Mouse (Mus musculus): Measurements from ENCODE around the gene Smc3. TPM values are rescaled to one million over a fixed set of nuclear protein-coding genes. Genes with fewer than 3 reads are reported as not detected.
"Not testable (repeated sequence)": the region's sequence is repeated elsewhere in the genome, so short reads cannot be mapped to it uniquely, and the experiment has no call there.

Gene Smc3
- polyA plus RNA-seq, 1 experiment, result 37.6 TPM

DNA sequence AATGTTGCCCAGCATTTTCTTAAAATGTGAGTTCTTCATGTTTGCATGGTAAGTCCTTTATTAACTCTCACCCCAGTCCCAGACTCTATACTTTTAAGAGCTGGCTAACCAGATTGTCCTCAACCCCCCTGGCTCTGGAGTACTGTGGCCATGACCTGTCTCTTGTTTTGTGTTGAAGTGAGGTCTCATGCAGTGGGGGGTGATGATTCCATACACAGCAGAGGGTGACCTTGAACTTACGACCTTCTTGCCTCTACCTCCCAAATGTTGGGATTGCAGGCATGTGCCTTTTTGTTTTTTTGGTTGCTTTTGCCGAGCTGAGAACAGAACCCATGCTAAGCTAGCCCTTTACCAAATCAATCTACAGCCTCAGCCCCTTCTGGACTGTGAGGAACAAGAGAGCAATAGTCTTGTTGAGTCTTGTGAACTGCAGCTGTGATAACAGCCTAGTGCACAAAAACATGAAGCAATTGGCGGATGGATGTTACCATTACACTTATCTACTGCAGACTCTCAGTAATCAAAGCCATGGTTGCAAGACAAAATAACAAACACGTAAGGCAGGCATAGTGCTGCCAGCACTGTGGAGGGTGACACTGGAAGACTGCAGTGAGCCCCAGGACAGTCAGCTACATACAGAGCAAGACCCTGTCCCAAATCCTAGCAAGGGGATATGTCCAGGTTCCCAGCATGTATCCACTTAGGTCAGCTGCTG, 24.7 kb upstream of the Smc3 start:
- no peak for DNase-seq (ENCODE audit: extremely low spot score in 1 of 2, low spot score in 1 of 2)

DNA sequence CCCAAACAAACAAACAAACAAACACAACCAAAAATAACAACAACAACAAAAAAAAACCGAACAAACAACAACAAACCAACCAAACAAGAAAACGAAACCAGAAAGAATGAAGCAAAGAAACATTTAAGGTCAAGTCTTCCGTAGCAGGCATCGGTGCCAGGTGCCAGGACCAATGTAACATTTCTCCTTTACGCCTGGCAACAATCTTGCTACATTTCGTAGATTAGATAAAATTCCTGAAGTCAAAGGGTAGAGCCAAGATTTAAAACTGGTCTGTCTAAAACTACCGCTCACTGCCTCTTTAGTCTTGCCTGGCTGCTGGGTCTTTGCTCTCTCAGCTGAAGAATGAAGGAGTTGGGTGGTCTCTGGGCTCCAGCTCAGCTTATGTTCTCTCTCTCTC, 24.1 kb upstream of the Smc3 start:
- no peak for DNase-seq (ENCODE audit: extremely low spot score in 1 of 2, low spot score in 1 of 2)

DNA sequence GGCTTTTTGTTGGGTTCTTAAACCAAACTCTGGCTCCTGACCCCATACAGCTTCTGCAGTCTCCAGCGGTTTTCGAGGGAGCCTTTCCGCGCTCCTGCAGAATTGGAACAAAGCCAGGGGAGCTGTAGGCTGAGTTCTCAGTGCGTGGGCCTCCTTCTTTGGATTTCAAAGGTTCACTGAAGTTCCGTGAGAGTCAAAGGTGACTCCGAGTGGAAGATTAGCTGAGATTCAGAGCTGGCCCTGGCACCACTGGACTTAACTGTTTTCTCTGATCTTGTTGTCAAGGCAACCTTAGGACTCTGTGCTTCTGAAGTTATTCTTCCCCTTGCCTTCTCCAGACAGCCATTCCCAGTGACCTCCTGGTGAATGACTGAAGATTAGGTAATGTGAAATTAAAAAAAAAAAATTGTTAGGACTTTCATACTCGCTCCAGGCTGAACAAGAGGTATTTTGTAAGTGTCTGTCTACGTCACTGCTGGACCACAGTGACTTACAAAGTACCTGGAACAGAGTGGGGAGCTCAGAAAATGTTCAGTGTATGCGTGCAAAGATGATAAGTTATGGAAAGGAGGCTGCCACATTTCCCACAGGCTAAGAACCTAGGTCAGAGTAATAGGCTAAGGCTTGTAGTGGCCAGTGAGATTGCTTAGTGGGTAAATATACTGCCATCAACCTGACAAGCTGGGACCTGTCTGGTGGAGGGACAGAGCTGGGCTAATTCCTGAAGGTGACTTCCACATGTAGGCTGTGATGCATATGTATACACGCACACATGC, 23.0 kb upstream of the Smc3 start:
- DNase-seq (ENCODE audit: extremely low spot score in 1 of 2, low spot score in 1 of 2), result no peak

DNA sequence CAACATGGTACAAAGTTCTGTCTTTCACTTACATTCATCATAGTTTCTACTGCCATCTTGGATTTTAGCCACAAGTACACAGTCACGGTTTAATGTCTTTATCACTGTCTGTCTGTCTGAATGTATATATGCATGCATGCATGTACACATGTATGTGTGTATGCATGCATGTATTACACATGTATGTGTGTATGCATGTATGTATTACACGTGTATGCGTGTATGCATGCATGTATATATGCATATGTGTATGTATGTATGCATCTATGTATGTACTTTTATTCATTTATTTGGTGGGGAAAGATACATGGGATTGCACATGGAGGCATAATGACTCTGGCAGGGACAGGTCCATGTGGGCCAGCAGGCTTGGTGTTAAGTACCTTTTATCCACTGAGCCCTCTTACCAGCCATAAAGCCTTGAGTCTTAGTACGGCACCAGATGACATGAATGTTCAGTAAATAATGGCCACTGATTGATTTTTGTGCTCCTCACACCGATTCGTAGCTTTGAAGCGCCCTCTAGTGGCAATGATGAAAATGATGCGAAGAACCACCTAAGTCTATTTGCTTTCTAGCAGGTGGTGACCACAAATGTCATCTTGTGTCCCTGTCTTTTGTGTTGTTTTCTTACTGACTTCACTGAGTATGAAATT, 21.5 kb upstream of the Smc3 start:
- DNase-seq (ENCODE audit: extremely low spot score in 1 of 2, low spot score in 1 of 2), result peak in 1 of 2 experiments; percentile 84

DNA sequence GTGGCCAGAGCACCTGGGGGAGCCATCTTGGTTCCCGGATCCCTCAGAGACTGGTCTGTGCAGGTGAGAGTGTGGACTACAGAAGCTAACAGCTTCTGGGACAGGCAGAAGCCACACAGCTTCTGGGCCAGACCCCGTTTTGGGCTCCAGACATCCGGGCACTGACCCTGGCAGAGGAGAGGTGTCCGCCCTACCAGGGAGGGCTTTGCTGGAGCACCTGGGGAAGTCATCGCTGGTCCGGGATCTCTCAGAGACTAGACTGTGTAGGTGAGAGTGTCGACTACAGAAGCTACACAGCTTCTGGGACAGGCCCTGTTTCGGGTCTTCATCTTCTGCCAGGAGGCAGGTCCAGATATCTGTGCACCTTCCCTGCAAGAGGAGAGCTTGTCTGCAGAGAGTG, 19.9 kb upstream of the Smc3 start:
- DNase-seq (ENCODE audit: extremely low spot score in 1 of 2, low spot score in 1 of 2), result not testable (repeated sequence)

DNA sequence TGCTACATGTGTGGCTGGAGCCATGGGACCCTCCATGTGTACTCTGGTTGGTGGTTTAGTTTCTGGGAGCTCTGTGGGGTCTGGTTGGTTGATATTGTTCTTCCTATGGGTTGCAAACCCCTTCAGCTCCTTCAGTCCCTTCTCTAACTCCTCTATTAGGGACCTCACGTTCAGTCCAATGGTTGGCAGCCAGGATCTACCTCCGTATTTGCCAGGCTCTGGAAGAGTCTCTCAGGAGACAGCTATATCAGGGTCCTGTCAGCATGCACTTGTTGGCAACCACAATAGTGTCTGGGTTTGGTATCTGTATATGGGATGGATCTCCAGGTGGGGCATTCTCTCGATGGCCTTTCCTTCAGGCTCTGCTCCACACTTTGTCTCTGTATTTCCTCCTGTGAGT, 12.5 kb upstream of the Smc3 start:
- DNase-seq (ENCODE audit: extremely low spot score in 1 of 2, low spot score in 1 of 2), result not testable (repeated sequence)

DNA sequence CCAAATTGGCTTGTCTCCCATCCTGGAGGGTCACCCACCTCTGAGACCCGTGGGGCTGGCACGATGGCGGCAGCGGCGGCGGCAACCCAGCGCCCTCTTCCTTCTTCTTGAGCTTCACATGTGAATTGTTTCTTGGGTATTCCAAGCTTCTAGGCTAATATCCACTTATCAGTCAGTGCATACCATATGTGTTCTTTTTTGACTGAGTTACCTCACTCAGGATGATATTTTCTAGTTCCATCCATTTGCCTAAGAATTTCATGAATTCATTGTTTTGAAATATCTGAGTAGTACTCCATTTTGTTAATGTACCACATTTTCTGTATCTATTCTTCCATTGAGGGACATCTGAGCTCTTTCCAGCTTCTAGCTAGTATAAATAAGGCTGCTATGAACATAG, 11.2 kb upstream of the Smc3 start, which contains the start of gene Nutf2-ps1:
TSS of gene Nutf2-ps1 (minus strand) at position 101 of the 400 bp plus-strand sequence.
- not testable (repeated sequence) for DNase-seq (ENCODE audit: extremely low spot score in 1 of 2, low spot score in 1 of 2)

DNA sequence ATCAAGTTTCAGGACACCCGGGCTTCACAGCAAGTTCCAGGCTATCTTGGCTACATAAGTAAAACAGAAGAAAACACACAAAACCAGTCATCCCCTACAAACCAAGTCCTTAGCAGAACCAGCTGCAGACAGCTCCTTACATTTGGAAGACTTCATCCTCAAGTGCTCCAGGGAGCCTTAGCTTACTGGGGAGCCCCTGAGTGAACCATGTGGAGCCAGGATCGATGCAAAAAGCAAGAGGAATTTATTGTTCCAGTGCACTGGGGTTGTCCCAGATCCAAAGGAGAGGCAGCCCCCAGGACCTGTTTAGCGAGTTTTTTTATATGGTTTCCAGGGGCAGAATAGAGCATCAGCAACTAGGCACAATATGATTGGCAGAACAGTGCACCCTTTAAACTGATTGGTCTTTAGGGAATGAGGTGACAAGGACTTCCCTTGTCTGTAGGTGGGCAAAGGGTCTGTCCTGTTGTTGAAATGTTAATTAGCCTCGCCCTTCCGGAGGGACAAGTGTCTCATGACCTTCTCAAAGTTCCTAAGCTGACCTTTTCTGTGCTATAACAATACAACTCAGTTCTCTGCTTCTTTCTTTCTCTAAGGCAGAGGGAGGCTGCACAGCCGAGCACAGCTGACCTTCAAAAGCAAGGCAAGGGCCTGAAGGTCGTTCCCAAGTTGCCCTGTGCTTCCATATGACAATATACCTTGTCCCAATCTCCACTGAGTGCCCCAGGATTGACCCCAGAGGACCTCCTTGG, 3.3 kb upstream of the Smc3 start:
- no peak for DNase-seq (ENCODE audit: extremely low spot score in 1 of 2, low spot score in 1 of 2)

DNA sequence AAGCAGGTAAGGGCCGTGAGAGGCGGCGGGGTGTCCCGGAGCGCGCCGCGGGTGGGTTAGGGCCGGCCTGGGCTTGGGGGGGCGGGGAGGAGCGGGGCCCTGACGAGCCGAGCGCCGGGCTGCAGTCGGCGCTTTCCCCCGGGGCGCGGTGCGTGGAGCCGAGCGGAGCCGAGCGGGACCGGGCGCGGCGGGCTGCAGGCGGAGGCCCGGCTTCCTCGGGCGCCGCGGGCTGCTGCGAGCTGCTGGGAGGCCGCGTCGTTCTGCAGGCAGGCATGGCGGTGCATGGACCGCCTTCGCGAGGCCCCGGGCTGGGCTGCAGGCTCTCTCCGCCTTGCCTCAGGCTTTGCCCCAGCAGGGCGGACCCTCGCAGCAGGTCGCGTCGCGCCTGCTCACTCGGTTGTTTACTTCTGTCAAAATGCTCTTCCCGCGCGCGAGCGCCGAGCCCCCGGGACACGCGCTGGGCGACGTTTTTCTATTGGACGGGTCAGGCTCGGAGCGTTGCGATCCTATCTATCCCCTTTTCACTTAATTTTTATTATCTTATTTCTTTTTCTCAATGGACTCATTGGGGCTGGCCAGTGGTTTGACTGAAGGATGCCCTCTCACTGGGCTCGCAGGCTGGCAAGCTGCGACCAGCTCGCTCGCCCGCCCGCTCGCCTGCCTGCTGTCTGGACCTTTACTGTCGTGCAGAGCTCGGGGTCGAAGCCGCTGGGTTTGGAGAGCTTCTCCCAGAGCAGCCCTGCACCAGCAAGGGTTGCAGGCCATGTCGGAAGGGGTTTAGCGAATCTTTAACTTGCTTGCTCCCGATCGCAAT, 558 bp downstream of the Smc3 start:
- DNase-seq (ENCODE audit: extremely low spot score in 1 of 2, low spot score in 1 of 2), result peak in 1 of 2 experiments; percentile 40

DNA sequence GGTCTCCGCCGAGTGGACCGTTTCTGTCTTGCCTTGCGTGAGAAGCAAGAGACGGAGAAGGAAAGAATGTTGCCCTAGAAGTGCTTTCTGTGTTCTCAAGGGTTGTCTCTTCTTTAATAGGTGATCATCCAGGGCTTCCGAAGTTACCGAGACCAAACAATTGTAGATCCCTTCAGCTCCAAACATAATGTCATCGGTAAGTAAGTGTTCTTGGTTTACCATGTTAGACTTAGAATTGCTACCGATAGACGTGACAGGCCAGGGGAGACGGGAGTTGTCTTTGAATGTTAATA, 1.1 kb downstream of the Smc3 start:
- no peak for DNase-seq (ENCODE audit: extremely low spot score in 1 of 2, low spot score in 1 of 2)

DNA sequence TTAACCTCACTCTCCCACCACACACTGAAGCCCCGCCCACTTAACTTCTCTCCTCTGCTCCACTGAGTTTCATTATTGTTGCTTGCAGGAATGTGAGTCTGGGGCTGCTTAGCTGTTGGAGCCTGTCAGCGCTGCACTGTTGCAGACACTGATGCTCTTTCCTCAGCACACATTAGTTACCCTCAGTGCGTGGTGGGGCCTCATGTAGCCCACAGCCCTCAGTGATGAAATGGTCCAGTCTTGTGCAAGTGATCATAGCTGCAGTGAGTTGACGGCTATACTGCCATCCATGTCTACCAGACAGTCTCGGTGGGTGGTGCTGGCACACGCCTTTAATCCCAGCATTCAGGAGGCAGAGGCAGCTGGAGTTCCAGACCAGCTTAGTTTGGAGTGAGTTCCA, 8.7 kb downstream of the Smc3 start:
- DNase-seq (ENCODE audit: extremely low spot score in 1 of 2, low spot score in 1 of 2), result no peak

DNA sequence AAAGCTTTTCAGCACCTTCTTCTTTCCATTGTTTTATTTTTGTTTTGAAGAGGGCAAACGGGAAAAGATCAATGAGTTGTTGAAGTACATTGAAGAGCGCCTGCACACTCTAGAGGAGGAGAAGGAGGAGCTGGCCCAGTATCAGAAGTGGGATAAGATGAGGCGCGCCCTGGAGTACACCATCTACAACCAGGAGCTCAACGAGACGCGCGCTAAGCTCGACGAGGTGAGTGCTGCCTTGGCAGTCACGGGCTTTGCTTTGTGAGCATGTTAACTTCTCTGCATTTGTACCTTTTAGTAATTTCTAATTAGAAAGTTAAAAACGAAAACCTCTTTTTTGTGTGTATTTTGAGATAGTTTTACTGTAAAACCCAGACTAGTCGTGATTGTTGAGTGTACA, 21.5 kb downstream of the Smc3 start:
- no peak for DNase-seq (ENCODE audit: extremely low spot score in 1 of 2, low spot score in 1 of 2)

DNA sequence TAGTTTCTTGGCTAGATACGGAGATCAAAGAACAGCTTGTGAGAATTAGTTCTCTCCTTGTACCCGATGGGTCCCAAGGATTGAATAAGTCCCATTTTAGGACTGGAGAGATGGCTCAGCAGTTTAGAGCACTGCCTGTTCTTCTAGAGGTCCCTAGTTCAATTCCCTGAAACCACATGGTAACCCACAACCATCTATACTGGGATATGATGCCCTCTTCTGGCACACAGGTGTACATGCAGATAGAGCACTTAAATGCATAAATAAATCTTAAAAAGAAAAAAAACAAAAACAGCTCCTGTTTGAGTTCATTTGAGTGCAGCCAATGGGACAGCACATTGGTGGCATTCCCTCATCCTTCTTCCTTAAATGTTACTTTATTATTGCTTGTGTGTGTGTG, 37.8 kb downstream of the Smc3 start:
- DNase-seq (ENCODE audit: extremely low spot score in 1 of 2, low spot score in 1 of 2), result no peak

DNA sequence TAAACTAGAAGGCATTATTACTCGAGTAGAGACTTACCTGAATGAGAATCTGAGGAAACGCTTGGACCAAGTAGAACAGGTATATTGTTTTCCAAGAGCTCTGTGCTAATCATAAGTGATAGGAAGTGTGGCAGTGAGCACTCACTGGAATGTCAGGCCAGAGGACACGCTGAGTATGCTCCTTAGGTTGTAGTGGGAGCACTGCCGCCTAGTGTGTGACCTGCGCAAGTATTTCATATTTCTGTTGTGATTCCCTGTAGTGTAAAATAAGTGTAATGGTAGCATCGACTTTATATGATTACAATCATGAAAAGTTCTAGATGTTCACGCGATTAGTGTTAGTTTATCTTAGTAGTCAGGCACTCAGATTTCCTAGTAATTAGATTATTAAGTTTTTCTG, 38.5 kb downstream of the Smc3 start:
- no peak for DNase-seq (ENCODE audit: extremely low spot score in 1 of 2, low spot score in 1 of 2)

DNA sequence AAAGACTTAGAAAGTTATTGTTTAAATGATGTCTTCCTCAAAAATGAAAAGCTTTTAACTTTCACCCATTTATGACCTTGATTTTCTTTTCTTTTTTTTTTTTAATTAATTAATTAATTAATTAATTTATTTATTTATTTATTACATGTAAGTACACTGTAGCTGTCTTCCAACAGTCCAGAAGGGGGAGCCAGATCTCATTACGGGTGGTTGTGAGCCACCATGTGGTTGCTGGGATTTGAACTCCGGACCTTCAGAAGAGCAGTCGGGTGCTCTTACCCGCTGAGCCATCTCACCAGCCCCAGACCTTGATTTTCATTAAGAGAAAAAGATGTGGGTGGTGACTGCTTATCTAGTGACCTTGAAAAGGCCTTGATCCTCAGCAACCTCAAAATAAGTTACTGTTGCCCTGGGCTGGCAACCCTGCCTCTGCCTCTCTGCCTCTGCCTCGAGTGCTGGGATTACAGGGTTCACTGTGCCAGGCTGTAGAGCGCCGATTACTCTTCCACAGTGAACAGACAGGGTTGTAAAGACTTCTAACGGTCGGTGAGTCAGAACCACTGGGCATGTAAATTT, 43.9 kb downstream of the Smc3 start:
- DNase-seq (ENCODE audit: extremely low spot score in 1 of 2, low spot score in 1 of 2), result no peak

DNA sequence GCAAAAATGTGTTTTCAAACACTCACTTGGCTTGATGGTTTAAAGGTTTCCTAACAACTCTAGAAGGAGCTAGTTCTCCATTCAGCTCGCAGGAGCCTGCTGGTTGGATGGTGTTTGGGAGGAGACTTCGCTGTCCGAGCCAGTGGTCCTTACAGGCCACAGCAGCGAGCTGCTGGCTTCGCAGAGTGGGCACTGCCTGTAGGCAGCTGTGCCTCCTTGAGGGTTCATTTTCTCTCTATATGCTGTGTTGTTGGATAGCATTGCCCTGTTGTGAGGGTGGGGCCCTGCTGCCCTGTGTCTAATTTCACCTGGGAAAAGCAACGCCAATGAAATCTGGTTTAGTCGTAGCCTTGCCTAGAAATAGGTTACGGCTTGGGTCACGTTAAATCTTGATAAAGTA, 47.1 kb downstream of the Smc3 start:
- no peak for DNase-seq (ENCODE audit: extremely low spot score in 1 of 2, low spot score in 1 of 2)

DNA sequence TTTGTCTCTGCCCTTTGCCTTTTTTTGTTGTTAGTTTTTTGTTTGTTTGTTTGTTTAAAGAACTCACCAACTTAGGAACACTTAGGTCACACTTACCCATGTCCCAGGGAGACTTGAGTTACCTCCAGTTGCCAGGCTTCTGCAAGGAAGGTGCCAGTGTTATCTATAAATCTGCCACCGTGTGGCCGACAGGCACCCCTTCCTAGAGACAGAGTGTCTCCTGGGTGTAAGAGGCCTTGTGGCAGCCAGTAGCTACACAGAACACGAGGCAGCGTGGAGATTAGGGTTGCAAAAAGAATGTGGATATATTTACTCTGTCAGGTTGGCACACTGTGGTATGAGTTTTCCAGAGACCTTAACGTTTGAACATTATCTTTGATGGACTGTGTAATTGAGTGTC, 47.9 kb downstream of the Smc3 start:
- no peak for DNase-seq (ENCODE audit: extremely low spot score in 1 of 2, low spot score in 1 of 2)

DNA sequence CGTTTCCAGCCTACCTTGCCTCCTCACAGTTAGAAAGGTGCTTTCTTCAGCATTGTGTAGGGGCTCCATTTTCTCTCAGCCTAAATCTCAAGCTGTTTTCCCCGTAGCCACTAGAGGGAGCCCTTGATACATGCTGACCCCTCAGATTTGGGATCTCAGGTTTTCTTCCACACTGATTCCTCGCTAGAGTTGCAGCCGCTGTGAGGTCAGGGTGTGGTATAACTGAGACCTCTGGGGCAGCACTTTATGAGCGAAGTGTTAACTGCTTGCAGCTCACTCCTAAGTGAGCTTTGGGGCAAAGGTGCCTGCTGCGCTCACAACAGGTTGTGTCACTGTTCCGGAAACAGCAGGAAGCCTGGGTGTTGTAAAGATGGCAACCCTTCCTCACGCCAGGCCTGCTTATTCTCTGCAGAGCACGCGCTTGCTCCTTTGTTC, 48.6 kb downstream of the Smc3 start:
- DNase-seq (ENCODE audit: extremely low spot score in 1 of 2, low spot score in 1 of 2), result peak; percentile 68 to 90

DNA sequence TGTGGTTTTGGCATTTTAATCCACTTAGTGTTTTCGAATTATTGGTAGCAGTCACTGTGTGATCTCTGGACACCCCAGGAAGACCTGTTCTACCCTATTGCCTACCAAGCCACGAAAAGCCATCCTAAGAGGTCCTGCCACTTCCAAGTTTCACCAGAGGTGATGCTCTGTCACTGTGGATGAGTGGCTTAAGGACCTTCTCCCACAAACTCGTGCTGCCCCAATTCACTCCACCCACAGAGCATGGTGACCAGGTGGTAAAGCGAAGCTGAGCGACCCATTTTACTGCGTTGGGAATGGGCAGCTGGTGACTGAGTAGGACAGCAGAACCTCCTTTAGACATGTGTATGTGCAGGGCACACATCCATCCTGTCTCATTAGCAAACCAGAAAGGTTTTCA, 49.2 kb downstream of the Smc3 start:
- DNase-seq (ENCODE audit: extremely low spot score in 1 of 2, low spot score in 1 of 2), result peak in 1 of 2 experiments; percentile 23

DNA sequence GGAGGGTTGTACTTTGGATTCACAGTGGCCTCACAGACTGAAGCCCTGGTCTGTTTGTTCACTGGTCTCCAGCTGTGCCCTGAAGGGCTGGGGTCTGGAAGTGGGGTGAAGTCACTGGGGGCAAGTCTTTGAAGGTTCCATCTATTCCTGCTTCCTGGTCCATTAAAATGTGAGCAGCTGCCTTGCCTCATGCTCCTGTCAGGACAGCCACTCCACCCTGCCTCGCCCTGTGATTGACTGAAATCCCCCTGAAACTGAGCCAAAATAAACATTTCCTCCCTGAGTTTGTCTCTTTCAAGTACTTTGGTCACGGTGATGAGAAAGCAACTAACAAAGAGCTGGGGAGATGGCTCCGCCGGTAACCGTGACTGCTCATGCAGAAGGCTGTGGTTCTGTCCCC, 49.6 kb downstream of the Smc3 start:
- no peak for DNase-seq (ENCODE audit: extremely low spot score in 1 of 2, low spot score in 1 of 2)
